Mouse (Mus musculus) midbrain, embryonic 11.5 days (tissue): ENCODE measurements around the gene Sco1. TPM values are rescaled to one million over a fixed set of nuclear protein-coding genes. Genes with fewer than 3 reads are reported as not detected.
A peak's percentile ranks its signal among the peaks of the same experiment; 100 is the strongest.

Experiments
- ATAC-seq: fragments of 200-750 bp; cut with Nextera tagmentation; 2 replicates; pipeline ENCODE4 v1.8.0; 2017; ENCODE audit warnings: moderate TSS enrichment, moderate library complexity; ENCODE audit not compliant: low FRiP score
- DNase-seq: peaks from one replicate; pipeline ENCODE4 v3.0.0; 2015; ENCODE audit warnings: low spot score; ENCODE audit errors: missing footprints
- H3K27ac ChIP-seq: fragments of 300-500 bp; sonication (generic); 2 replicates; pipeline ENCODE4 v1.5.1; 2014; ENCODE audit warnings: low read depth, low read length
- H3K27me3 ChIP-seq: fragments of 300-500 bp; sonication (generic); 2 replicates; pipeline ENCODE4 v1.6.1; 2014; ENCODE audit warnings: mild to moderate bottlenecking, low read length, moderate library complexity, mixed read lengths; ENCODE audit not compliant: control insufficient read depth, insufficient read depth
- H3K36me3 ChIP-seq: fragments of 300-500 bp; sonication (generic); 2 replicates; pipeline ENCODE4 v1.6.1; 2014; ENCODE audit warnings: mild to moderate bottlenecking, low read length, moderate library complexity, mixed read lengths; ENCODE audit not compliant: control insufficient read depth, insufficient read depth
- H3K4me1 ChIP-seq: fragments of 300-500 bp; sonication (generic); 2 replicates; pipeline ENCODE4 v1.6.1; 2014; ENCODE audit warnings: low read length; ENCODE audit not compliant: control insufficient read depth, insufficient read depth
- H3K4me2 ChIP-seq: fragments of 300-500 bp; sonication (generic); 2 replicates; pipeline ENCODE4 v1.6.1; 2014; ENCODE audit warnings: mild to moderate bottlenecking, moderate library complexity
- H3K4me3 ChIP-seq: fragments of 300-500 bp; sonication (generic); 2 replicates; pipeline ENCODE4 v1.5.1; 2014; ENCODE audit warnings: low read depth, low read length
- H3K9ac ChIP-seq: fragments of 300-500 bp; sonication (generic); 2 replicates; pipeline ENCODE4 v1.6.1; 2014; ENCODE audit warnings: low read length
- H3K9me3 ChIP-seq: fragments of 300-500 bp; sonication (generic); 2 replicates; pipeline ENCODE4 v1.6.1; 2016; ENCODE audit warnings: low read length; ENCODE audit not compliant: control insufficient read depth
- whole genome bisulfite sequencing: fragments of 180-500 bp; shearing (Covaris S2); extraction: QIAGEN DNeasy Blood & Tissue Kit; methylation state at CpG from one replicate; pipeline ENCODE4 v1.1.7; 2014; 5-methylcytosine and 5-hydroxymethylcytosine counted together
- polyA plus RNA-seq: library from polyadenylated mRNA; unstranded; fragments of >200 nt; fragmentation: Nextera tagmentation; extraction: Ambion mirVana; gene quantifications from 2 replicates; pipeline ENCODE4 v1.2.1, GENCODE M21; 2014

Sco1 gene
- polyA plus RNA-seq, 1 experiment from 2014 or later = 18.7 TPM

DNA sequence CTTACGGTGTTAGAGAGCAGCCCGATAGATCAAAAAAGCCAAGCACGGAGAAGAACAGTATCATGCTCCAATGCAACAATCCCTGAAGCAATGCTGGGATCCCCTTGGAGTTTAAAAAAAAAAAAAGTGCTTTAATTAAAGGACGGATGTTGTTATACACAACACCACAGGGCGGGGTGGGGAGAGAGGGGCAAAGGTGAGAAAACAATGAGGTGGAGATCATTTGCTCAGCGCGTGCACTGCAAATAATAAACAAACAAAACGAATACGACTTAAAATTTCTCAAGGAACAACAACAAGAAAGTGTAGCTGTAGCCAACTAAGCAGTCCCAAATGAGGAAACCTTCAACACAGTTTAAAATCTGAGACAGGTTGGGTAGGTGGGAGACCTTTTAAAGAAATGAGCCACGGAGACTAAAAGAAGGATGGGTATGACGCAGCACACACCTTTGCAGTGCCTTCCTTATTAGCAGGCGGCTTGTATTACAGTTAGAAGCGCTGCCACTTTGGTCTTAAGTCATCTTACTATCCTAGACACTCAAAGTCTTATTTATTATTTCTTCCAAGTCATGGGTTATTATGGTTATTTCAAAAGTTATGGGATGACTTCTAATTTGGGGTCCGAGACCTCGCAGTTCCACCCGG, 672 bp upstream of the Sco1 start:
- peaks cover 2% of the 10 kb centered on the region; the same call in 1 of the 2 replicates for H3K36me3 ChIP-seq
- H3K9me3 ChIP-seq = no peaks in the 10 kb centered on the region
- H3K4me2 ChIP-seq = peak overlapping the region; percentile 76
- DNase-seq = no peak
- peak; percentile 45; the same call in 1 of the 2 replicates for ATAC-seq
- peak overlapping the region; percentile 78 for H3K4me3 ChIP-seq
- peak overlapping the region; percentile 83 for H3K9ac ChIP-seq
- no peaks in the 10 kb centered on the region for H3K27me3 ChIP-seq
- H3K27ac ChIP-seq = no peak overlapping the region; the same call in 1 of the 2 replicates
- H3K4me1 ChIP-seq = peaks cover 16% of the 10 kb centered on the region
- WGBS = 8% methylated on average over 16 of the region's 16 CpGs

DNA sequence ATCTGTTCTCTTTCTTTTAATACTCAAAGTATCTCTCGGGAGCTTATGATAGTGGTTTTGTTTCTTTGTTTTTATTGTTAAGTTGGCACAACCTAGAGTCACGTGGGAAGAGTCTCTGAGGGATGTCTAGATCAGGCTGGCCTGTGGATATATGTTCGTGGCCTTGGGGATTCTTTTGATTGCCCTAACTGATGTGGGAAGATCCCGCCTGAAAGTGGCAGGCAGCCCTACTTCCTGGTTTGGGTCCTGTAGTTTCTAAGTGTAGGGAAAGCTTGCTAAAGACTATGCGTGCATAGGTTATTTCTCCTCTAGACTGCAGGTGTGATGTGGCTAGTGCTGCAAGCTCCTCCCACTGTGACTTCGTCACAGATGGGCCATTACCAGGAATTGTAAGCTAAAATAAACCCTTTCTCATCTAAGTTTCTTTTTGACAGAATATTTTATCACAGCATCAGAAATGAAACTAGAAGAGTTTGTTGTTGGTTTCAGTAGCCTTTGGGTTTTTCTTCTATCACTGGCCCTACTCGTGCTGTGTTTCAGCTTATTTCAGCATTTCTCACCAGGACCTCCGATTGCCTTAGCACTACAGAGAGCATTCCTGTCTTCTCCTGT, 2.4 kb downstream of the Sco1 start:
- H3K27ac ChIP-seq = no peak overlapping the region
- no peak overlapping the region for H3K9ac ChIP-seq
- no peak overlapping the region for H3K4me2 ChIP-seq
- no peak overlapping the region for H3K4me3 ChIP-seq
- peaks cover 16% of the 10 kb centered on the region for H3K4me1 ChIP-seq
- ATAC-seq = no peak
- DNase-seq = no peak
- peaks cover 15% of the 10 kb centered on the region; the same call in 1 of the 2 replicates for H3K36me3 ChIP-seq
- no peaks in the 10 kb centered on the region for H3K27me3 ChIP-seq
- 92% methylated on average over 8 of the region's 8 CpGs for WGBS
- no peaks in the 10 kb centered on the region for H3K9me3 ChIP-seq

DNA sequence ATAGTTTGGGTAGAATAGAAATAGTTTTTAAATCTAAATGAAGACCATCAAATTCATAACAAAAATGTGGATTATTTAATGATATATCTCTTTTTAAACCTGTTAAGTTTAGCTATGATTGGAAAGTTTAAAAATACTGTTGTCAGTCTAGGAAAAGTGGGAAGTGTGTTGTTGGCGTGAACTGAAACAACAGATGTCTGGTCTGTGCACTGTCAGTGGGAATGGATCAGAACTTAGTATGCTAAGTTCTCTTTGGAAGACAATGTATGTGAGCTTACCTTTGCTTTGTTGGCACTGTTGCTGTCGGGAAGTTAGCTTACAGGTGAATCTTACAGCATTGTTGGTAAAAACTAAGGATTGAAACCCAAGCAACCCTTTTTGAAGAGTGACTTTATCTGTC, 8.8 kb downstream of the Sco1 start:
- Histone ChIP-seq H3K4me1 (no peaks in the 10 kb centered on the region), H3K9me3 (no peaks in the 10 kb centered on the region), H3K9ac (no peak overlapping the region), H3K36me3 (peaks cover 33% of the 10 kb centered on the region; the same call in 1 of the 2 replicates), H3K27me3 (no peaks in the 10 kb centered on the region), H3K4me3 (no peak overlapping the region), H3K27ac (no peak overlapping the region), H3K4me2 (no peak overlapping the region)
- ATAC-seq = no peak
- WGBS = 89% methylated on average over 2 of the region's 2 CpGs
- DNase-seq = no peak

DNA sequence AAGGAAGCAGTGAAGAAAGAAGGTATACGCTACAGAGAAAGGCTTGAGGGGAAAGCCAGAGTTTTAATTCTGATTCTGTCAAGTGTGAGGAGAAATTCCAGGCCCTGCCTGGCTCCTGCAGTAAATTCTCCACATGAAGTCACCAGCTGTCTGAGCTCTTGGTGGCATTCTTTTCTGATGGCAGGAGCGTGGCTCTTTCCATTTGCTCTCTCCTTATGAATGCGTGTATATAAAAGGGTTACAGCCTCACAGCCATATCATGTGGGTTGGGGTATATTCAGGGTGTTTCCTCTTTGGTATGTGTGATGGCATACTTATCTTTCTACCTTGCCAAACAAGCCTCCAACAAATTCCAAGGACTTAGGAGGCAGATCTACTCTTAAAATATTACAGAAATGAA, 10.3 kb downstream of the Sco1 start:
- WGBS = 94% methylated on average over 3 of the region's 3 CpGs
- Histone ChIP-seq H3K4me3 (no peak overlapping the region), H3K9ac (no peak overlapping the region), H3K9me3 (no peaks in the 10 kb centered on the region), H3K27ac (no peak overlapping the region), H3K4me1 (no peaks in the 10 kb centered on the region), H3K36me3 (peaks cover 29% of the 10 kb centered on the region; the same call in 1 of the 2 replicates), H3K27me3 (no peaks in the 10 kb centered on the region), H3K4me2 (no peak overlapping the region)
- DNase-seq = no peak
- no peak for ATAC-seq

DNA sequence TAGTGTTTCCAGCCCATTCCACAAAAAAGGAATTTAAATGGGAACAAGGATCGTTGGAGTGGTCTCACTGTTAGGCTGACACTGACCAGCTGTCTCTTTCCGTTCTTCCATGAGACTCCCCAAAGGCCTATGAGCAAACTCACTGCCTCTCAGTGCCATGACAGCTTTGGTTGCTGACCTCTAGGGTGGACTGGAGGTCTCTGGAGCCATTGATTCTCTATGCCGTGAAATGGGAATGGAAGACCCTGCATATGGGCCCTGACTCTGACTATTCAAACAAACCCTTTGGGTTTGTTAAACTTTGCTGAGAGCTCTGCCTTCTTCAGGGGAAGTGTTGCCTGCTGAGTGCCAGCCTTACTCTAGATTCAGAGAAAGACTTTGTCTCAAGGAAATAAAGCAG, 15.3 kb downstream of the Sco1 start:
- H3K36me3 ChIP-seq = peaks cover 10% of the 10 kb centered on the region; the same call in 1 of the 2 replicates
- WGBS = 90% methylated on average over 3 of the region's 3 CpGs

DNA sequence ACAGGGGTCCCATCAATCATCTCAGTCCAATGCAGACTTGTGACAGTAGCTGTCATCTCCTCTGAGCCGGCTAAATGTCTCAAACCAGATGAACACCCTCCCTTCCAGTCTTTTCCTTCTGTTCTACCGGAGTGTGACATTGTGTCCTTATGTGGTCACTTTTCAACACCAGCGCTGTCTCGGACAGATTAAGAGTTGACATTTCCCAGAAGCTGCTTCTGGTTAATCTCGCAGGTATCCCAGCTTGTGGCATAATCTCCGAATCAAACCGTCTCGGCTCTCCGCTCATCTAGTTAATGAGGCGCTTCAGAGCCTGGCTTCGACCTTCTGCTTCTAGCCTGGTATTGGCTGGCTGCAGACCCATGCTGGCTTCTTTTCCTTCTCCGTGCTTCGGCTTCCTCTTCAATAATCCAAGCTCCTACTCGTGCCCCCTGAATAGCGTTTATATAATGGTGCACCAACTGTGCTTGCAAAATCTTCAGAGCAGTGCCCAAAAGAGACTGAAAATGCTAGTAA, 20.2 kb downstream of the Sco1 start:
- Histone ChIP-seq H3K27me3 (no peaks in the 10 kb centered on the region), H3K4me2 (no peak overlapping the region), H3K4me3 (no peak overlapping the region), H3K27ac (no peak overlapping the region), H3K4me1 (no peaks in the 10 kb centered on the region; the same call in 1 of the 2 replicates), H3K9ac (no peak overlapping the region), H3K9me3 (no peaks in the 10 kb centered on the region), H3K36me3 (no peaks in the 10 kb centered on the region)
- 84% methylated on average over 15 of the region's 15 CpGs for WGBS
- DNase-seq (no peak), ATAC-seq (no peak)

More for the DNA sequence above, 15.3 kb downstream of the Sco1 start:
- Histone ChIP-seq H3K4me2 (no peak overlapping the region), H3K4me1 (no peaks in the 10 kb centered on the region), H3K9me3 (no peaks in the 10 kb centered on the region), H3K27ac (no peak overlapping the region), H3K27me3 (no peaks in the 10 kb centered on the region), H3K4me3 (no peak overlapping the region), H3K9ac (no peak overlapping the region)
- ATAC-seq = no peak
- DNase-seq = no peak

DNA sequence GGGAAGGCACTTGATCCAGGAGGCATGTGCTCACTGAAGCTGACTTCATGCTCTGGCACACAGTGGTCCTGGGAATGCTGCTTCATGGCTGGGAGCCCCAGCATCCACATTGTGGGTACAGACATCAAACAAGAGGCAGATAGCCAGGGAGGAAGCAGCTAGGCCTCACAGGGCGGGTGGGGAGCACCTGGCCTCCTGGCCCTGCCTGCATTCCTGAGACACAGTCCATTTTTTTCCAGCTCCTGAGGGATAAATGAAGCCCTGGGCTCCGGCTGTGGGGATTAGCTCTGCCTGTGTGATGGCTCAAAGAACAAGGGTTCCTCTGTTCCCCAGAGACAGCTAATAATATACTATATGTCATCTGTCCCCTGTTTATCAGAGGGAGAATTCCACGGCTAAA, 22.6 kb downstream of the Sco1 start:
- no peak overlapping the region for H3K4me3 ChIP-seq
- 43% methylated on average over 3 of the region's 3 CpGs for WGBS
- H3K9ac ChIP-seq = no peak overlapping the region
- ATAC-seq = 0 out of 2 replicates have a peak, but pooled peaks have one; percentile 30
- no peak for DNase-seq
- H3K9me3 ChIP-seq = no peaks in the 10 kb centered on the region
- H3K27me3 ChIP-seq = no peaks in the 10 kb centered on the region
- H3K27ac ChIP-seq = no peak overlapping the region
- H3K4me1 ChIP-seq = peaks cover 5% of the 10 kb centered on the region; the same call in 1 of the 2 replicates
- no peak overlapping the region for H3K4me2 ChIP-seq
- no peaks in the 10 kb centered on the region for H3K36me3 ChIP-seq

DNA sequence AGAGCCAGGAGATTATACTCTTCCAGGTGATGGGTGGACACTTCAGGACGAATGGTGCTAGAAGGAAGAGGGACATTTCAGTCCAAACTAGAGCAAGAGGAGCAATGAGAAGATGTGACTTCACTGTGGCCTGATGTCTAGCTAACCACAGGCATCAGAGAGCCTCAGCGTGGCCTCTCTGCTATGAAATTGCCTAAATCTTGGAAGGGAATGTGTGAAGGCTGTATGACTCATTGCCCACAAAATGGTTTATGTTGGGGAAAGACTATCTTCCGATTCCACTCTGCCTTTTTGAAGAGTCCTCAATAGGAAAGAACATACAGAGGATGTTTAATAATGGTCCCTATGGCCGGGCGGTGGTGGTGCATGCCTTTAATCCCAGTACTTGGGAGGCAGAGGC, 24.3 kb downstream of the Sco1 start:
- Histone ChIP-seq H3K9ac (no peak overlapping the region), H3K4me1 (peaks cover 11% of the 10 kb centered on the region), H3K27ac (no peak overlapping the region), H3K9me3 (no peaks in the 10 kb centered on the region), H3K4me3 (no peak overlapping the region), H3K36me3 (no peaks in the 10 kb centered on the region), H3K4me2 (no peak overlapping the region), H3K27me3 (no peaks in the 10 kb centered on the region)
- no peak for DNase-seq
- 83% methylated on average over 5 of the region's 5 CpGs for WGBS
- no peak for ATAC-seq

DNA sequence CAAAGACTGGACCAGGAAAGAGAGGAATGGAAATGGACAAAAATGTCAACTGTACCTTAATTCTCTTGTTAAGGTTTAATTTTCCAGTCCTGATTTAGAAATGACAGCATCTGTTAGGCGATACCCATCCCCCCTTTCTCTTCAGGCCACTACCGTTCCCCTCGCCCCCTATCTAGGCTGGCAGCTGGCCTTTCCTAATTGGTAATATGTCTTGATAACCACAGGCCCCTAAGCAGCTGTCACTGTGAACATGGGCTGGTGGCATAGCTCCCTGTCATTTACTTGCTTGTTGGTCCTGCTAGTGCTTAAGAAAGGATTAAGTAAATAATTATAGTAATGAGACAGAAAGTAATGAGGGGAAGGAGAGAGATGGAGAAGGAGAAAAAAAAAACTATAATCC, 25.0 kb downstream of the Sco1 start:
- DNase-seq = no peak
- no peak overlapping the region for H3K27ac ChIP-seq
- no peaks in the 10 kb centered on the region for H3K27me3 ChIP-seq
- no peak overlapping the region for H3K4me3 ChIP-seq
- H3K4me2 ChIP-seq = no peak overlapping the region
- ATAC-seq = no peak
- H3K4me1 ChIP-seq = peaks cover 11% of the 10 kb centered on the region
- no peak overlapping the region for H3K9ac ChIP-seq
- WGBS = 74% methylated on average over 3 of the region's 3 CpGs
- no peaks in the 10 kb centered on the region for H3K9me3 ChIP-seq
- H3K36me3 ChIP-seq = no peaks in the 10 kb centered on the region
